Mouse (Mus musculus): Measurements from ENCODE around the gene Atf2. TPM values are rescaled to one million over a fixed set of nuclear protein-coding genes. Genes with fewer than 3 reads are reported as not detected.
A peak's percentile ranks its signal among the peaks of the same experiment; 100 is the strongest.

The Atf2 gene
- 69.7 and 74.1 TPM in 2 replicates for polyA plus RNA-seq (2014; fragmentation: Nextera tagmentation; extraction: Ambion mirVana)

- no peaks in the 10 kb centered on the region for H3K4me1 ChIP-seq (ENCODE audit: insufficient read depth)
- H3K4me2 ChIP-seq = peak within 1 kb of the TSS; percentile 75
- peak within 1 kb of the TSS; percentile 93 for H3K9ac ChIP-seq
- no peaks in the 10 kb centered on the region for H3K9me3 ChIP-seq (ENCODE audit: low read depth, low read length)
- H3K27ac ChIP-seq (ENCODE audit: low read depth) = peak within 1 kb of the TSS; percentile 86
- WGBS = under 1% methylated on average over 63 of the region's 63 CpGs
- no peak for TF ChIP-seq CTCF (IDR thresholded peaks at IDR 0.05; ENCODE audit: low read depth)
- H3K4me3 ChIP-seq (ENCODE audit: low read depth, low read length) = peak within 1 kb of the TSS; percentile 95
- ATAC-seq (ENCODE audit: insufficient read depth) (peak; percentile 96), DNase-seq (peak; percentile 100)
- H3K27me3 ChIP-seq (ENCODE audit: insufficient read depth, low read length) = no peaks in the 10 kb centered on the region
- H3K36me3 ChIP-seq (ENCODE audit: insufficient read depth) = no peaks in the 10 kb centered on the region
These were observed at the start of gene Atf2 for GRCm38 (mm10) chr2:73892464-73893296. Gene Atf2, minus strand, starts transcription at chr2:73892639.

DNA sequence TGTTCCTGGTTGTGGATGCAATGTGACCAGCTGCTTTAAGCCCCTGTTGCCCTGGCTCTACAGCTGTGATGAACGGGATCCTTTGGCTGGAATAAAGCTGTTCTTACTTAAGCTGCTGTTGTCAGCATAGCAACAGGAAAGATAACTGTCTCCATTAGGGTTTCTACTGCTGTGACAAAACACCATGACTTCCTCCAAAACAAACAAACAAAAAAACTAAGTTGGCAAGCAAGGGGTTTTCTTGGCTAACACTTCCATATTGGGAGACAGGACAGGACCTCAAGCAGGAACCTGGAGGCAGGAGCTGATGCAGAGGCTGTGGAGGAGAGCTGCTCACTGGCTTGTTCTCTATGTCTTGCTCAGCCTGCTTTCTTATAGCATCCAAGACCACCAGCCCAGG is 48.8 kb upstream of the Atf2 start:
- no peaks in the 10 kb centered on the region for H3K27me3 ChIP-seq (ENCODE audit: insufficient read depth, low read length)
- no peak overlapping the region for H3K27ac ChIP-seq (ENCODE audit: low read depth)
- H3K4me3 ChIP-seq (ENCODE audit: low read depth, low read length) = no peak overlapping the region
- TF ChIP-seq CTCF (IDR thresholded peaks at IDR 0.05; ENCODE audit: low read depth) = no peak
- DNase-seq = no peak
- no peak overlapping the region for H3K9ac ChIP-seq
- no peaks in the 10 kb centered on the region for H3K36me3 ChIP-seq (ENCODE audit: insufficient read depth)
- H3K9me3 ChIP-seq (ENCODE audit: low read depth, low read length) = no peaks in the 10 kb centered on the region
- H3K4me1 ChIP-seq (ENCODE audit: insufficient read depth) = no peaks in the 10 kb centered on the region
- no peak for ATAC-seq (ENCODE audit: insufficient read depth)
- WGBS = 53% methylated on average over 1 of the region's 1 CpGs
- H3K4me2 ChIP-seq = no peak overlapping the region

GRCm38 (mm10) chr2:73940471-73940870 is 48.0 kb upstream of the Atf2 start:
- no peak for ATAC-seq (ENCODE audit: insufficient read depth)
- Histone ChIP-seq H3K4me2 (no peak overlapping the region), H3K9ac (no peak overlapping the region), H3K9me3 (ENCODE audit: low read depth, low read length) (no peaks in the 10 kb centered on the region), H3K27me3 (ENCODE audit: insufficient read depth, low read length) (no peaks in the 10 kb centered on the region), H3K4me1 (ENCODE audit: insufficient read depth) (no peaks in the 10 kb centered on the region), H3K4me3 (ENCODE audit: low read depth, low read length) (no peak overlapping the region), H3K27ac (ENCODE audit: low read depth) (no peak overlapping the region), H3K36me3 (ENCODE audit: insufficient read depth) (no peaks in the 10 kb centered on the region)
- TF ChIP-seq CTCF (IDR thresholded peaks at IDR 0.05; ENCODE audit: low read depth) = no peak
- WGBS = 68% methylated on average over 7 of the region's 7 CpGs
- no peak for DNase-seq

- H3K9me3 ChIP-seq (ENCODE audit: low read depth, low read length) = no peaks in the 10 kb centered on the region
- ATAC-seq (ENCODE audit: insufficient read depth) = no peak
- no peak overlapping the region for H3K9ac ChIP-seq
- no peak overlapping the region for H3K27ac ChIP-seq (ENCODE audit: low read depth)
- no peak overlapping the region for H3K4me3 ChIP-seq (ENCODE audit: low read depth, low read length)
- H3K36me3 ChIP-seq (ENCODE audit: insufficient read depth) = no peaks in the 10 kb centered on the region
- 79% methylated on average over 2 of the region's 2 CpGs for WGBS
- H3K4me1 ChIP-seq (ENCODE audit: insufficient read depth) = no peaks in the 10 kb centered on the region
- no peak for TF ChIP-seq CTCF (IDR thresholded peaks at IDR 0.05; ENCODE audit: low read depth)
- no peak for DNase-seq
- no peak overlapping the region for H3K4me2 ChIP-seq
- no peaks in the 10 kb centered on the region for H3K27me3 ChIP-seq (ENCODE audit: insufficient read depth, low read length)
These were observed 46.5 kb upstream of the Atf2 start for GRCm38 (mm10) chr2:73938896-73939295.

- H3K4me2 ChIP-seq = no peak overlapping the region
- DNase-seq = peak; percentile 28
- H3K27me3 ChIP-seq (ENCODE audit: insufficient read depth, low read length) = no peaks in the 10 kb centered on the region
- H3K9me3 ChIP-seq (ENCODE audit: low read depth, low read length) = no peaks in the 10 kb centered on the region
- no peaks in the 10 kb centered on the region for H3K36me3 ChIP-seq (ENCODE audit: insufficient read depth)
- H3K27ac ChIP-seq (ENCODE audit: low read depth) = no peak overlapping the region
- WGBS = 77% methylated on average over 8 of the region's 8 CpGs
- TF ChIP-seq CTCF (IDR thresholded peaks at IDR 0.05; ENCODE audit: low read depth) = no peak
- ATAC-seq (ENCODE audit: insufficient read depth) = no peak
- no peak overlapping the region for H3K4me3 ChIP-seq (ENCODE audit: low read depth, low read length)
- no peaks in the 10 kb centered on the region for H3K4me1 ChIP-seq (ENCODE audit: insufficient read depth)
- no peak overlapping the region for H3K9ac ChIP-seq
These were observed 40.4 kb upstream of the Atf2 start for GRCm38 (mm10) chr2:73932676-73933313.

GRCm38 (mm10) chr2:73927711-73928110 is 35.3 kb upstream of the Atf2 start:
- H3K27ac ChIP-seq (ENCODE audit: low read depth) = no peak overlapping the region
- DNase-seq = no peak
- no peak for ATAC-seq (ENCODE audit: insufficient read depth)
- H3K4me1 ChIP-seq (ENCODE audit: insufficient read depth) = no peaks in the 10 kb centered on the region
- H3K4me3 ChIP-seq (ENCODE audit: low read depth, low read length) = no peak overlapping the region
- no peak overlapping the region for H3K4me2 ChIP-seq
- no peaks in the 10 kb centered on the region for H3K27me3 ChIP-seq (ENCODE audit: insufficient read depth, low read length)
- no peaks in the 10 kb centered on the region for H3K36me3 ChIP-seq (ENCODE audit: insufficient read depth)
- H3K9ac ChIP-seq = no peak overlapping the region
- TF ChIP-seq CTCF (IDR thresholded peaks at IDR 0.05; ENCODE audit: low read depth) = no peak
- H3K9me3 ChIP-seq (ENCODE audit: low read depth, low read length) = no peaks in the 10 kb centered on the region

DNA sequence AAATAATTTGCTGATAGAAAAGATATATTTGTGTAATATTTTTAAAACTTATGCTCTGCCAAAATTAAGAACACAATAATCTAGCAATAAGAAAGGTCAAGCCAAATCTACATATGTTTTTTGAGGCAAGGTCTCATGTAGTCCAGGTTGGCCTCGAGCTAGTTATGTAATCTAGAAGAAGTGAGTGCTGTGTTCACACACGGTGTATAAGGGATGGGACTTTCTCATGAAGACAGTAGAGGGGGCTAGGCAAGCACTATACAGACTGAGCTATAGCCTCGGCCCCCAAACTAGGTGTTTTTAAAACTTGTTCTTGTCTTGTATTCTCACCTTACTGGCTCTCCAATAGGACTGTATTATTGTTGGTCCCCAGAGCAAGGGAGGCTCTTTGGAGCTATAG is 33.1 kb upstream of the Atf2 start:
- no peak overlapping the region for H3K27ac ChIP-seq (ENCODE audit: low read depth)
- no peaks in the 10 kb centered on the region for H3K4me1 ChIP-seq (ENCODE audit: insufficient read depth)
- H3K4me2 ChIP-seq = no peak overlapping the region
- no peaks in the 10 kb centered on the region for H3K36me3 ChIP-seq (ENCODE audit: insufficient read depth)
- H3K4me3 ChIP-seq (ENCODE audit: low read depth, low read length) = no peak overlapping the region
- TF ChIP-seq CTCF (IDR thresholded peaks at IDR 0.05; ENCODE audit: low read depth) = no peak
- no peak overlapping the region for H3K9ac ChIP-seq
- no peaks in the 10 kb centered on the region for H3K27me3 ChIP-seq (ENCODE audit: insufficient read depth, low read length)
- DNase-seq = no peak
- 58% methylated on average over 3 of the region's 3 CpGs for WGBS
- H3K9me3 ChIP-seq (ENCODE audit: low read depth, low read length) = no peaks in the 10 kb centered on the region
- 0 out of 2 replicates have a peak, but pooled peaks have one; percentile 49 for ATAC-seq (ENCODE audit: insufficient read depth)

Data from lung, embryonic 14.5 days (tissue).